Mouse (Mus musculus): ENCODE data around the gene Mapk1.
A peak's percentile ranks its signal among the peaks of the same experiment; 100 is the strongest.
"Not testable (repeated sequence)": the region's sequence is repeated elsewhere in the genome, so short reads cannot be mapped to it uniquely, and the experiment has no call there.

The Mapk1 gene

GRCm38 (mm10) chr16:16983131-16983533 lies at the start of gene Mapk1:
TSS of gene Mapk1 (plus strand) at chr16:16983382.
- peak; percentile 98 for DNase-seq (ENCODE audit: low read depth)

GRCm38 (mm10) chr16:16939543-16939942 lies 43.6 kb upstream of the Mapk1 start:
- no peak for DNase-seq (ENCODE audit: low read depth)

- DNase-seq (ENCODE audit: low read depth), result no peak
Observed at GRCm38 (mm10) chr16:16941078-16941477, 42.1 kb upstream of the Mapk1 start.

DNA sequence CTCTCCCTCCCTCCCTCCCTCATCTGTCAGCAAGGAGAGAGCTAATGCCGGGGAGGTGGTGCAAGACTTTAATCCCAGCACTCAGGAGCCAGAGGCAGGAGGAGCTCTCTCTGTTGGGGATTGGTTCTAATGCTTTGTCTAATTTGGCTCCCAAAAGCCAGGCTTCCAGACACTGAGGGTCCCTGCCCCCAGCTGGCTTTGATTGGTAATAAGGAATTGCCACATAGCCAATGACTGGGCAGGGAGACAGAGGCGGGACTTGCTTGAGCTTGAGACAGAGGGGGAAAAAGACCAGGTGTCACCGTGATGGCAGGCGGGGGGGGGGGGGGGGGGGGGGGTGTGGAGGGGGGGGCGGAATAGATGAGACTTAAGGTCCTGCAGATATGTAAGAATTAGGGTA lies 24.6 kb upstream of the Mapk1 start:
- DNase-seq (ENCODE audit: low read depth), result no peak

GRCm38 (mm10) chr16:16959907-16960306 lies 23.3 kb upstream of the Mapk1 start:
- DNase-seq (ENCODE audit: low read depth), result no peak

GRCm38 (mm10) chr16:16965149-16965548 lies 18.0 kb upstream of the Mapk1 start:
- DNase-seq (ENCODE audit: low read depth), result no peak

DNA sequence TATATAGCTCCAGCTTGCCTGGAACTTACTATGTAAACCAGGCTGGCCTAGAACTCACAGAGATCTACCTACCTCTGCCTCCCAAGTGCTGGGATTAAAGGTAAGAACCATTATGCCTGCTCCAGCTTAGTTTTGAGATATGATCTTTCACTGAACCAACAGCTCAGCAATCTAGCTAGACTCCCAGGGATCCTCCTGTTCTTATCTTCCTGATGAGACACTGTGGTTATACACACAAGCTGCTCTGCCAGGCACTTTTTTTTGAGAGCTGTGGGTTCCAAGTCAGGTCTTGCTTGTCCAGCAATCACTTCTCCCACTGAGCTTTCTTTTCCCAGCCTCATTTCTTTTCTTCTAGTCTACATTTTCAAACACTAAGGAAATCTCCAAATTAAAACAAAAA lies 16.9 kb upstream of the Mapk1 start:
- no peak for DNase-seq (ENCODE audit: low read depth)

- DNase-seq (ENCODE audit: low read depth), result no peak
Observed at GRCm38 (mm10) chr16:16978061-16978460, 5.1 kb upstream of the Mapk1 start.

DNA sequence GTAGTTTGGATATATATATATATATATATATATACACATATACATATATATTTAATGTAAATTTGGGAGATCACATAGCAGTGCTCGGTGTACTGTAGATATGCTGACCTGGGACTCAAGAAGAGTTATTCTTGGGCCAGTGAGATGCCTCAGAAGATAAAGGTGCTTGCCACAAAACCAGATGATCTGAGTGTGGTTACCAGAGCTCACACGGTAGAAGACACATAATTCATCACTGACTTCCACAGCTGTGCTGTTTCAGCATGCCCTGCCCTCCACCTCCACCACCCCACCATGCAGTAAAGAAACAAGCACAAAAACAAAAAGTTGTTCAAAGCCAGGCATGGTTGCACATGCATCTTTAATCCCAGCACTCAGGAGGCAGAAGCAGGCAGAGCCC lies 4.4 kb upstream of the Mapk1 start:
- no peak for DNase-seq (ENCODE audit: low read depth)

DNA sequence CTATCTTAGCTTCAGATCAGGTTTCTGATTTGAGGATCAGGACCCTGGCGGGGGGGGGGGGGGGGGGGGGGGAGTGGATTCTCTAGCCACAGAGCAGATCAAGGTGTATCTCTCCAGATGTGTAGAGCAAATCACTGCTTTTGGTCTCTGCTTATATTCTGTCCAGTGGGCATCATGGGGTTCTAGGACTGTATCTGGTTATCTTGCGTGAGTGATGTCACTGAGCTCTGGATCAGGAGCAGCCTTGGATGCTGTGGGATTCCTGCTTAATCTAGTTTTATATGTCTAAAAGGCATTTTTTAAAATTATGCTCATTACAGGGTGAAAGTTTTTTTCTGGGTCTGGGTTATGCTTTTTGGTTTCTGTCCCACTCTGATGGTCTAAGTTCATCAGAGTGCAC lies 546 bp upstream of the Mapk1 start:
- no peak for DNase-seq (ENCODE audit: low read depth)

DNA sequence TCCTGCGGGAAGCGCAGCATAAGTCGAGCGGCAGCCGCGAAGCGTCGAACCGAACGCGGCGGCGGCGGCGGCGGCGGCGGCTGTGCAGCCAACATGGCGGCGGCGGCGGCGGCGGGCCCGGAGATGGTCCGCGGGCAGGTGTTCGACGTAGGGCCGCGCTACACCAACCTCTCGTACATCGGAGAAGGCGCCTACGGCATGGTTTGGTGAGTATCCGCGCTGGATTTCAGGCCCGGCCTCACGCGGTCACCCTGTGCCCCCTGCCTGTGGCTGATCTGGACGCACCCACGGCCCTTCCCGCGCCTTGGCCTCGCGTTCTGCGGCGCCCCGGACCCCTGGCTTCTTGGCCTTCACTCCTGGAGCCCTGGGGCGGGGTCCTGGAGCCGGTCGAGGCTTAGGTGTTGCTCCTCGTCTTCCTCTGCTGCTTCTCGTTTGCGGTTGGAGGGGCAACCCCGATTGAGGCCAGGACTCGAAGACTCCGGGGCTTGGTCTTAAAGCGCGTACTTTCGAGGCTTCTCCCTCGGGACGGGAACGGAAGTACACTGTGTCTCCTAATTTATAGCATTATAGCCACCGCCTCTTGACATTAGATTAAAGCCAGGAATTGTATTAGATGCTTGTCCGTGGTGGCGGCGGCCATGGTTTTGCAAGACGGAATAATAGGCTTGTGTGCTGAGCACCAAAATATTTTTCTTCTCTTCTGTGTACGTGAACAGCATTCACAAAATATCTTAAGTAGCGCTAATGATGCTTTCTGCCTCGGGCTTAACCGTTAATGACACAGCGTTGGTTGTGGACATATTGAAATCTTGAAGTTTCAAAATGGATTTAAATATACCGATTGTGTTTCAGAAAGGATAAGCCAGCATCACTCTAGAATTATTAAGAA lies 596 bp downstream of the Mapk1 start:
- DNase-seq (ENCODE audit: low read depth), result peak; percentile 55

GRCm38 (mm10) chr16:16984423-16984941 lies 1.3 kb downstream of the Mapk1 start:
- DNase-seq (ENCODE audit: low read depth), result peak; percentile 9

GRCm38 (mm10) chr16:16987248-16987647 lies 4.1 kb downstream of the Mapk1 start:
- DNase-seq (ENCODE audit: low read depth), result no peak

- DNase-seq (ENCODE audit: low read depth), result no peak
Observed at GRCm38 (mm10) chr16:16988842-16989241, 5.7 kb downstream of the Mapk1 start.

DNA sequence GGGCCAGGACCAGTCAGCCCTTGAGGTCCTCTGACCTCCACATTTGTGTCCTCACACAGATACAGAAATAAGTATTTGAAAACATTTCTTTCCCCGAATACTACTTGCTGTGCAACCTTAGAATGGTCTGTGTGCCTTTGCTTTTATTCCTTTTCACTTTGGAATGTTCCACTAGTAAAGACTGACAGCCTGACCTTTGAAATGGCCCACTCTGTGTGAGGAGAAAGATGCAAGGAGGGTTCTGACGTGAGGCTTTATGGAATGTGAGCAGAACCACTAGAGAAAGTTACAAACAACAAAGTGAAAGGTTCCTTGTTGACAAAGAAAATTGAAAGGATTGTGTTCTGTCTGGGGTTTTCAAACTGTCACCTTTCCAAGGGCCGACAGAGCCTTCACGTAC lies 6.8 kb downstream of the Mapk1 start:
- no peak for DNase-seq (ENCODE audit: low read depth)

- DNase-seq (ENCODE audit: low read depth), result no peak
Observed at GRCm38 (mm10) chr16:16994426-16995052, 11.4 kb downstream of the Mapk1 start.

GRCm38 (mm10) chr16:16996121-16996729 lies 13.0 kb downstream of the Mapk1 start:
- DNase-seq (ENCODE audit: low read depth), result not testable (repeated sequence)

DNA sequence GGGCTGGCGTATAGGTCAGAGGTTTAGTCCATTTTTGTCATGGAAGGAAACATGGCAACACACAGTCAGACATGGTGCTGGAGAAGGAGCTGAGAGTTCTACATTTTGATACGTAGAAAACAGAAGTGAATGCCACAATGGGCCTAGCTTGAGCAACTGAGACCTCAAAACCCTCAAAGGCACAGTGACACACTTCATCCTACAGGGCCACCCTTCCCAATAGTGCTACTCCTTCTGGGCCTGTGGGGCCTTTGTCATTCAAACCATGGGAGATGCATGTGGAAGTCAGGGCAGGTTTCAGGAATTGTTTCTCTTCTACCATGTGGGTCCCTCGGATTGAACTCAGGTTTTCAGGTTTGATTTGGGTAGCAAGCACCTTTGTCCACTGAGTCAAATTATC lies 17.9 kb downstream of the Mapk1 start:
- no peak for DNase-seq (ENCODE audit: low read depth)

DNA sequence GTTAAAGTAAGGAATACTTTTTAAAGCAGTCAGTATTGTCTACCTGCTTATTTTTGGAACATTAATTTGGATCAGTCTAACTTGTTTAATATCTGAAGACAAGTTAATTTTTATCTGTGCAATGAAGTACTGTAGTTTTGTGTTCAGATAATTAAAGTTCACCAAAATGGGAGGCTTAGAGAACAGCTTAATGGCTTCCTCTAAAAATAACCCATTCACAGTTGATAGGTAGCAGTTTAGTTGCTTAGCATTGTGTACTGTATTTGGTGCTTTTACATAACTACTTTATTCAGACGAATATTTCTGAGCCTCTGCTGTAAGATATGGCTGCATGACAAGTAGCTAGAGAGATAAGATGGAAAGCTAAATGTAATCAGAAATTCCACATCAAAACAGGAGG lies 23.9 kb downstream of the Mapk1 start:
- no peak for DNase-seq (ENCODE audit: low read depth)

DNA sequence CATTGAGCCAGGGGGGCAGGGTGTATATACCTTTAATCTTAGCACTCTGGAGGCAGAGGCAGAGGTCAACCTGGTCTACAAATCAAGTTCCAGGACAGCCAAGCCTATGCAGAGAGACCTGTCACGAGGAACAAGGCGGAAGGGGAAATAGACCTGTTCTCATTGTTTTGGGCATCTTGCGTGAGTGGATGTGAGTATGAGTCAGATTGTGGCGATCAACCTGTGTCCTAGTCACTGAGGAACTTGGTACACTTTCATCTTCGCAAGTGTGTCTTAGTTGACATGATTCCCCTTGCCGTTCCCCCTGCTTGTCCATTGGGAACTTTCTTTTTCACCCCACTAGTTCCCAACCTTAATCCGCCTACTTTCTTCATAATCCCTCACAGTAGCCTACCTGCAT lies 26.9 kb downstream of the Mapk1 start:
- no peak for DNase-seq (ENCODE audit: low read depth)

DNA sequence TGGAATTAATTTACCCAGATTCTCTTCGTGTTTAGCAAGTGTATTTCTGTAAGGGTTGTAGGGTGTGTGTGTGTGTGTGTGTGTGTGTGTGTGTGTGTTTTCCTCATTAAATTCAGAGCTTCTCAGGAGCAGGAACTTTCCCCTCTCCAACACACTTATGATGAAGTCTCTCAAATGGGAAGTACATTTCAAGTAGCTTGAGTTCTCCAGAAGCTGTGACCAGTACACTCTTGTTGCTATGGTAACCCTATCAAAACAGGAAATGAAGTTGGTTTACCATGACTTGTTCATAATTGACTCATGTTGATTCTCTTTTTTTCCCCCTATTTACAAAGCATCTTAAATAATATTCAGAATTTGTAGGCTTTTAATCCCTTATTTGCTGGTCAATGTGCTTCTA lies 29.4 kb downstream of the Mapk1 start:
- DNase-seq (ENCODE audit: low read depth), result no peak

GRCm38 (mm10) chr16:17015111-17015852 lies 32.1 kb downstream of the Mapk1 start:
- DNase-seq (ENCODE audit: low read depth), result no peak

Data from NIH3T3 (cell line).